Mouse (Mus musculus) ES-Bruce4 (cell line): ENCODE results near the gene Pcsk1. TPM values are rescaled to one million over a fixed set of nuclear protein-coding genes. Genes with fewer than 3 reads are reported as not detected.

Experiments used
- H3K27ac ChIP-seq: 2 replicates; pipeline ENCODE4 v1.5.1; 2012; ENCODE audit warnings: low read length, inconsistent platforms; ENCODE audit not compliant: insufficient read depth
- H3K27me3 ChIP-seq: 2 replicates; pipeline ENCODE4 v1.6.1; 2012; ENCODE audit warnings: mild to moderate bottlenecking, low read length, inconsistent platforms; ENCODE audit not compliant: control insufficient read depth, poor library complexity, insufficient read depth, severe bottlenecking
- H3K36me3 ChIP-seq: 2 replicates; pipeline ENCODE4 v1.6.1; 2012; ENCODE audit warnings: inconsistent platforms, mild to moderate bottlenecking, low read length, moderate library complexity; ENCODE audit not compliant: control insufficient read depth, poor library complexity, insufficient read depth, severe bottlenecking
- H3K4me1 ChIP-seq: one replicate; pipeline ENCODE4 v1.8.1; 2011; ENCODE audit warnings: low read length; ENCODE audit not compliant: control insufficient read depth, insufficient read depth
- H3K4me3 ChIP-seq: 2 replicates; pipeline ENCODE4 v1.5.1; 2011; ENCODE audit warnings: low read depth, mild to moderate bottlenecking, low read length
- H3K9ac ChIP-seq: 2 replicates; pipeline ENCODE4 v1.6.1; 2012; ENCODE audit warnings: low read depth, mild to moderate bottlenecking, inconsistent platforms; ENCODE audit not compliant: poor library complexity, severe bottlenecking
- H3K9me3 ChIP-seq: replicated peaks from 2 replicates; pipeline ENCODE4 v1.6.1; 2012; ENCODE audit warnings: mild to moderate bottlenecking, low read length, inconsistent platforms; ENCODE audit not compliant: control insufficient read depth, poor library complexity, insufficient read depth, severe bottlenecking
- CTCF ChIP-seq: IDR thresholded peaks from one replicate; pipeline ENCODE4 v1.8.1; 2011; ENCODE audit warnings: low read depth, low read length
- EP300 ChIP-seq: IDR thresholded peaks from 2 replicates; pipeline ENCODE4 v1.6.1; 2011; ENCODE audit warnings: low read depth, low read length; ENCODE audit not compliant: insufficient read depth
- POLR2A ChIP-seq: IDR thresholded peaks from one replicate; pipeline ENCODE4 v1.8.1; 2011; ENCODE audit warnings: low read length; ENCODE audit not compliant: insufficient read depth
- polyA plus RNA-seq: library from polyadenylated mRNA; stranded (reverse); fragments of >200 nt; gene quantifications from 2 replicates; pipeline ENCODE4 v1.2.4, GENCODE M21; 2011; ENCODE audit warnings: low read depth; ENCODE audit not compliant: missing spikeins, insufficient read depth, insufficient read length

The Pcsk1 gene
- polyA plus RNA-seq, 1 experiment = 2.2 TPM

- Histone ChIP-seq H3K9ac (no peak overlapping the region), H3K27me3 (no peaks in the 10 kb centered on the region), H3K4me3 (no peak overlapping the region), H3K27ac (no peak overlapping the region), H3K4me1 (no peaks in the 10 kb centered on the region), H3K36me3 (no peaks in the 10 kb centered on the region), H3K9me3 (0 out of 2 replicates have a peak, but pooled peaks cover 2% of the 10 kb centered on the region)
- no peak for TF ChIP-seq POLR2A
- TF ChIP-seq EP300 = no peak
- no peak for TF ChIP-seq CTCF
Measured at GRCm38 (mm10) chr13:75163408-75163807, 73.8 kb downstream of the Pcsk1 start.
